Mouse (Mus musculus) cerebellum, adult 2 months (tissue): ENCODE data around the gene Fndc10.

Experiments used
- CTCF ChIP-seq: fragments of 200-500 bp; IDR thresholded peaks from 2 replicates; pipeline ENCODE4 v1.5.1; 2011; ENCODE audit warnings: low read depth, mild to moderate bottlenecking, control low read depth, low read length, moderate library complexity, borderline replicate concordance; ENCODE audit not compliant: insufficient read depth
- POLR2A ChIP-seq: fragments of 200-500 bp; IDR thresholded peaks from 2 replicates; pipeline ENCODE4 v1.6.1; 2011; ENCODE audit warnings: low read length, control low read depth, borderline replicate concordance; ENCODE audit not compliant: insufficient read depth

GRCm38 (mm10) chr4:155734951-155735702, 41.0 kb downstream of the Fndc10 start:
- no peak for TF ChIP-seq CTCF
- TF ChIP-seq POLR2A: peak; percentile 30; the same call in 1 of the 2 replicates
